In genomic region chr4:32387479-32388240, GRCm38 (mm10) we compare ENCODE assay signal across 9 mouse cellular contexts.
A peak's percentile ranks its signal among the peaks of the same experiment; 100 is the strongest.
DNase-seq lines count a peak whose midpoint lies in the region; ATAC-seq and TF ChIP-seq lines count a peak whose summit lies in the region.
"Had no signal": no experiment of that assay in that cellular context is flagged by ENCODE, and none has a peak within 500 bp of the region (broad histone marks: within the 10 kb centered on the region; RNA-seq: fewer than 3 reads in every experiment).

No protein-coding gene starts in this region.

- H3K9ac ChIP-seq in forebrain, embryonic 14.5 days (ENCODE audit: low read length): no peak overlapping the region
- H3K9ac ChIP-seq in hindbrain, embryonic 16.5 days (ENCODE audit: low read depth, low read length): no peak overlapping the region
- no peak overlapping the region for H3K9ac ChIP-seq in liver, embryonic 14.5 days (replicated peaks)
- H3K9ac ChIP-seq in midbrain, postnatal 0 days (replicated peaks; ENCODE audit: low read length, poor library complexity, severe bottlenecking): no peak overlapping the region
- H3K9ac ChIP-seq: midbrain, embryonic 12.5 days had no signal

- no peak for TF ChIP-seq EP300 in liver, embryonic 14.5 days (IDR thresholded peaks at IDR 0.05; ENCODE audit: low read depth)

- no peak overlapping the region for H3K4me3 ChIP-seq in left cerebral cortex, adult 2 months
- H3K4me3 ChIP-seq in forebrain, embryonic 14.5 days (ENCODE audit: low read depth, low read length): no peak overlapping the region
- H3K4me3 ChIP-seq in hindbrain, embryonic 16.5 days (ENCODE audit: low read length): no peak overlapping the region
- no peak overlapping the region for H3K4me3 ChIP-seq in liver, embryonic 14.5 days (ENCODE audit: insufficient read depth in 1 of 2, low read depth in 2 of 2, low read length in 2 of 2)
- H3K4me3 ChIP-seq in midbrain, postnatal 0 days (ENCODE audit: low read depth, low read length): no peak overlapping the region
- H3K4me3 ChIP-seq: midbrain, embryonic 12.5 days had no signal

- peaks cover 28% of the 10 kb centered on the region for H3K4me1 ChIP-seq in forebrain, embryonic 14.5 days (ENCODE audit: control insufficient read depth, insufficient read depth, low read length)
- H3K4me1 ChIP-seq in hindbrain, embryonic 16.5 days (ENCODE audit: control insufficient read depth, insufficient read depth, low read depth, low read length): peaks cover 19% of the 10 kb centered on the region
- H3K4me1 ChIP-seq in liver, embryonic 14.5 days (replicated peaks; ENCODE audit: control insufficient read depth in 2 of 2, insufficient read depth in 2 of 2, low read length in 1 of 2): peaks cover 0 to 27% of the 10 kb centered on the region in 2 experiments; a peak in 2 of 4 replicates
- H3K4me1 ChIP-seq in midbrain, postnatal 0 days (ENCODE audit: insufficient read depth, low read length): peaks cover 4% of the 10 kb centered on the region; the same call in 1 of the 2 replicates

- H3K27ac ChIP-seq in left cerebral cortex, adult 2 months: peak overlapping the region; percentile 32; the same call in 1 of the 2 replicates
- no peak overlapping the region for H3K27ac ChIP-seq in forebrain, embryonic 14.5 days (ENCODE audit: low read depth, low read length)
- 0 out of 2 replicates have a peak overlapping the region, but pooled peaks have one; percentile 37 for H3K27ac ChIP-seq in hindbrain, embryonic 16.5 days (ENCODE audit: low read depth, low read length)
- no peak overlapping the region for H3K27ac ChIP-seq in liver, embryonic 14.5 days
- no peak overlapping the region; the same call in 1 of the 2 replicates for H3K27ac ChIP-seq in midbrain, postnatal 0 days (ENCODE audit: low read depth, low read length)
- H3K27ac ChIP-seq: midbrain, embryonic 12.5 days had no signal

- peak; percentile 30; the same call in 1 of the 2 replicates for ATAC-seq in forebrain, embryonic 14.5 days
- ATAC-seq in hindbrain, embryonic 16.5 days: no peak
- peak; percentile 35; the same call in 1 of the 2 replicates for ATAC-seq in liver, embryonic 14.5 days (ENCODE audit: insufficient read depth)
- no peak for ATAC-seq in midbrain, postnatal 0 days (ENCODE audit: low FRiP score)

- 53% methylated on average over 11 of the region's 11 CpGs for WGBS in forebrain, embryonic 14.5 days
- WGBS in hindbrain, embryonic 16.5 days: 48% methylated on average over 11 of the region's 11 CpGs
- 8% methylated on average over 11 of the region's 11 CpGs for WGBS in liver, embryonic 14.5 days (ENCODE audit: insufficient replicate concordance)
- WGBS in midbrain, postnatal 0 days: 48% methylated on average over 11 of the region's 11 CpGs

- TF ChIP-seq CTCF in left cerebral cortex, adult 2 months (IDR thresholded peaks at IDR 0.05): no peak
- TF ChIP-seq CTCF in liver, embryonic 14.5 days (IDR thresholded peaks at IDR 0.05; ENCODE audit: low read depth): no peak
- TF ChIP-seq CTCF in midbrain, postnatal 0 days (IDR thresholded peaks at IDR 0.05): no peak

- no peaks in the 10 kb centered on the region; the same call in 1 of the 2 replicates for H3K36me3 ChIP-seq in forebrain, embryonic 14.5 days (ENCODE audit: control insufficient read depth, insufficient read depth, low read length)
- no peaks in the 10 kb centered on the region for H3K36me3 ChIP-seq in hindbrain, embryonic 16.5 days (ENCODE audit: control insufficient read depth, insufficient read depth, low read length)
- no peaks in the 10 kb centered on the region for H3K36me3 ChIP-seq in liver, embryonic 14.5 days (replicated peaks; ENCODE audit: control insufficient read depth, insufficient read depth, low read depth)
- H3K36me3 ChIP-seq in midbrain, postnatal 0 days (ENCODE audit: insufficient read depth, low read length): no peaks in the 10 kb centered on the region
- H3K36me3 ChIP-seq: midbrain, embryonic 12.5 days had no signal

- H3K4me2 ChIP-seq in forebrain, embryonic 14.5 days (ENCODE audit: low read length): no peak overlapping the region
- no peak overlapping the region for H3K4me2 ChIP-seq in hindbrain, embryonic 16.5 days (ENCODE audit: low read length)
- H3K4me2 ChIP-seq in liver, embryonic 14.5 days (ENCODE audit: low read depth): no peak overlapping the region
- H3K4me2 ChIP-seq in midbrain, postnatal 0 days (ENCODE audit: low read depth, low read length, poor library complexity, severe bottlenecking): no peak overlapping the region
- H3K4me2 ChIP-seq: midbrain, embryonic 12.5 days had no signal

- H3K9me3 ChIP-seq in forebrain, embryonic 14.5 days (replicated peaks; ENCODE audit: control insufficient read depth, low read length): no peaks in the 10 kb centered on the region
- H3K9me3 ChIP-seq in hindbrain, embryonic 16.5 days (ENCODE audit: control insufficient read depth, low read length): no peaks in the 10 kb centered on the region
- H3K9me3 ChIP-seq in liver, embryonic 14.5 days (ENCODE audit: control insufficient read depth, low read length): no peaks in the 10 kb centered on the region
- no peaks in the 10 kb centered on the region for H3K9me3 ChIP-seq in midbrain, postnatal 0 days (ENCODE audit: low read length)
- H3K9me3 ChIP-seq: midbrain, embryonic 12.5 days had no signal

- peak in 1 of 2 experiments; percentile 43 for DNase-seq in left cerebral cortex, adult 2 months (ENCODE audit: extremely low spot score in 1 of 2, low spot score in 2 of 2)
- no peak for DNase-seq in left cerebral cortex, adult 11 months (ENCODE audit: low spot score)
- peak; percentile 69 for DNase-seq in Muller cell, postnatal 12 days (ENCODE audit: inconsistent ontology term)
- peak; percentile 58 for DNase-seq in forebrain, embryonic 14.5 days (ENCODE audit: low spot score)
- DNase-seq in liver, embryonic 14.5 days (ENCODE audit: low read depth in 3 of 3, low spot score in 3 of 3): peak in 1 of 3 experiments; percentile 5
- DNase-seq in right cerebral cortex, postnatal 4 days: peak; percentile 63
- no peak for DNase-seq in midbrain, postnatal 0 days (ENCODE audit: low spot score)

- intact Hi-C loops in left cerebral cortex, adult 2 months (cut with DNase I): no loop called here

- no peaks in the 10 kb centered on the region for H3K27me3 ChIP-seq in forebrain, embryonic 14.5 days (replicated peaks; ENCODE audit: control insufficient read depth, insufficient read depth, low read length)
- no peaks in the 10 kb centered on the region for H3K27me3 ChIP-seq in hindbrain, embryonic 16.5 days (replicated peaks; ENCODE audit: control insufficient read depth, insufficient read depth, low read length)
- H3K27me3 ChIP-seq in liver, embryonic 14.5 days (ENCODE audit: control insufficient read depth, insufficient read depth, low read length): no peaks in the 10 kb centered on the region
- H3K27me3 ChIP-seq in midbrain, postnatal 0 days (ENCODE audit: insufficient read depth, low read length): no peaks in the 10 kb centered on the region
- H3K27me3 ChIP-seq: midbrain, embryonic 12.5 days had no signal

Comparison
In these comparisons a context has a peak if more than half of its experiments do, and no peak if none do; other contexts are left out.
1. DNase-seq: peak in Muller cell, postnatal 12 days (single experiment), forebrain, embryonic 14.5 days (single experiment) and right cerebral cortex, postnatal 4 days (single experiment); none in left cerebral cortex, adult 11 months (single experiment) and midbrain, postnatal 0 days (single experiment).
2. H3K27ac ChIP-seq: peak in left cerebral cortex, adult 2 months (single experiment) and hindbrain, embryonic 16.5 days (single experiment); none in forebrain, embryonic 14.5 days (single experiment), liver, embryonic 14.5 days (single experiment) and midbrain, postnatal 0 days (single experiment).
3. ATAC-seq: peak in forebrain, embryonic 14.5 days (single experiment) and liver, embryonic 14.5 days (single experiment); none in hindbrain, embryonic 16.5 days (single experiment) and midbrain, postnatal 0 days (single experiment).